Mouse (Mus musculus) brain, embryonic 14.5 days (tissue): ENCODE measurements at regions not wholly inside any gene's neighbourhood (a gene's known extent, or its start where the extent isn't known, plus 50 kb on each side); places are given as distances from the start of the nearest gene placed in this dataset.

Source experiments
- CTCF ChIP-seq: fragments of 200-500 bp; IDR thresholded peaks from 2 replicates; pipeline ENCODE4 v1.5.1; 2012; ENCODE audit warnings: inconsistent platforms, mild to moderate bottlenecking, moderate library complexity, borderline replicate concordance; ENCODE audit not compliant: insufficient read depth, insufficient read length; ENCODE audit errors: extremely low read depth
- POLR2A ChIP-seq: fragments of 200-500 bp; IDR thresholded peaks from 2 replicates; pipeline ENCODE4 v1.6.1; 2012; ENCODE audit warnings: mild to moderate bottlenecking, inconsistent platforms, borderline replicate concordance; ENCODE audit not compliant: poor library complexity, insufficient read depth, insufficient read length, severe bottlenecking; ENCODE audit errors: extremely low read depth

- TF ChIP-seq CTCF, result no peak
- no peak for TF ChIP-seq POLR2A
These were observed 52.8 kb upstream of the Sgk1 start for GRCm38 (mm10) chr10:21829062-21829731.
